In genomic region chr12:32897199-32898120, GRCm38 (mm10) we compare ENCODE assay signal across 8 mouse cellular contexts. TPM values are rescaled to one million over a fixed set of nuclear protein-coding genes. Genes with fewer than 3 reads are reported as not detected.
A peak's percentile ranks its signal among the peaks of the same experiment; 100 is the strongest.
DNase-seq lines count a peak whose midpoint lies in the region; ATAC-seq and TF ChIP-seq lines count a peak whose summit lies in the region.

No protein-coding gene starts in this region.

- intact Hi-C loops in heart, postnatal 14 days (cut with DNase I) = loop anchor here (1.0 to 5.0 kb wide), 3 partner anchors 75 to 605 kb away; no protein-coding TSS in a partner anchor

- peaks cover 8% of the 10 kb centered on the region; the same call in 1 of the 2 replicates for H3K9me3 ChIP-seq in E14TG2a.4 (ENCODE audit: low read length)
- H3K9me3 ChIP-seq in forebrain, embryonic 12.5 days = no peaks in the 10 kb centered on the region

- no peak overlapping the region for H3K27ac ChIP-seq in forebrain, embryonic 12.5 days

- peak; percentile 86; the same call in 1 of the 2 replicates for ATAC-seq in forebrain, embryonic 12.5 days (ENCODE audit: low FRiP score)
- ATAC-seq in neutrophil, adult 5-6 weeks (ENCODE audit: extremely low read depth, insufficient number of reproducible peaks, low FRiP score, poor library complexity, severe bottlenecking) = peak; percentile 92

- TF ChIP-seq CTCF in E14TG2a.4 (conservative IDR thresholded peaks at IDR 0.05; ENCODE audit: low read length) = peak; percentile 88

- no peak overlapping the region for H3K4me2 ChIP-seq in forebrain, embryonic 12.5 days

- H3K36me3 ChIP-seq in E14TG2a.4 (ENCODE audit: insufficient read depth, low read length) = no peaks in the 10 kb centered on the region
- H3K36me3 ChIP-seq in forebrain, embryonic 12.5 days (replicated peaks) = no peaks in the 10 kb centered on the region

- H3K4me3 ChIP-seq in E14TG2a.4 (replicated peaks; ENCODE audit: low read length) = no peak overlapping the region
- H3K4me3 ChIP-seq in forebrain, embryonic 12.5 days (replicated peaks) = no peak overlapping the region

- H3K4me1 ChIP-seq in E14TG2a.4 (replicated peaks; ENCODE audit: low read depth, low read length) = no peaks in the 10 kb centered on the region
- 0 out of 2 replicates have a peak, but pooled peaks cover 2% of the 10 kb centered on the region for H3K4me1 ChIP-seq in forebrain, embryonic 12.5 days

- H3K27me3 ChIP-seq in E14TG2a.4 (ENCODE audit: insufficient read depth, low read length) = no peaks in the 10 kb centered on the region
- H3K27me3 ChIP-seq in forebrain, embryonic 12.5 days = peaks cover 22% of the 10 kb centered on the region

- 51% methylated on average over 13 of the region's 13 CpGs for WGBS in forebrain, embryonic 12.5 days

- peak; percentile 56 for DNase-seq in c-Kit-positive CD71-positive TER-119-negative erythroid progenitor cells, embryonic 14.5 days (ENCODE audit: low read depth)
- DNase-seq in heart, postnatal 14 days = peak; percentile 90 to 95
- DNase-seq in kidney, postnatal 4 days = peak; percentile 92 to 93
- DNase-seq in lung, adult 18-20 months = peak; percentile 83 to 87
- peak; percentile 94 for DNase-seq in testis, postnatal 10 days (ENCODE audit: low spot score)

- H3K9ac ChIP-seq in forebrain, embryonic 12.5 days = no peak overlapping the region

RNA-seq across cellular contexts. Expression of gene Sypl, which starts 56.2 kb away (rescaled TPM):
- polyA plus RNA-seq in forebrain, embryonic 12.5 days (2016; fragmentation: Nextera tagmentation; extraction: Ambion mirVana) = 44.5 and 47.1 TPM in 2 replicates
- total RNA-seq in heart, postnatal 14 days (2021) = 10 to 100 TPM; 87.4 to 88.3 TPM
- 69.1 and 77.2 TPM in 2 replicates for total RNA-seq in neutrophil, adult 5-6 weeks (2017)
